Mouse (Mus musculus): ENCODE data around the gene Castor2.

DNA sequence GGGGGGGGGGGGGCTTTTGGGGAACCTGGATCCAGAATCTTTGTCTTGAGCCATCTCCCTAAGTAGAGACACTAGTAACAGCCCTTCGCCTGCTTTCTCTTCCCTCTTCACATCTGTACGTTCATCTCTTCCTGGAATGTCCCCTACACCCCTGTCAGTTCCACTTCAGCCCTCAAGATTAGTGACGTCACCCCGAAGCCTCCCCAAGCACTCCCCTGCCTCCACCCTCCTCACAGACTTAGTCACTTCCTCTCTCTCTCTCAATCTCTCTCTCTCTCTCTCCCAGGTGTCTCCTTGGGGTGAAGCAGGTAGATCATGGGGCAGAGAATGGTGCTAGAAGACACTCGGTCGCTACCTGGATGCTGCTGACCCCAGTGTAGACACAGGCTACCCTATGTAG, 3.2 kb downstream of the Castor2 start:
- TF ChIP-seq CTCF (IDR thresholded peaks at IDR 0.05) (no peak), POLR2A (IDR thresholded peaks at IDR 0.05; ENCODE audit: insufficient read depth, low read depth, low read length) (no peak), EP300 (IDR thresholded peaks at IDR 0.05; ENCODE audit: insufficient read depth, low read depth, low read length) (no peak)

Measured in heart, adult 2 months (tissue).